Mouse (Mus musculus) cerebellum, adult 2 months (tissue): Measurements from ENCODE around the gene Slc16a10.

Experiments used
- CTCF ChIP-seq: fragments of 200-500 bp; IDR thresholded peaks from 2 replicates; pipeline ENCODE4 v1.5.1; 2011; ENCODE audit warnings: low read depth, mild to moderate bottlenecking, control low read depth, low read length, moderate library complexity, borderline replicate concordance; ENCODE audit not compliant: insufficient read depth
- POLR2A ChIP-seq: fragments of 200-500 bp; IDR thresholded peaks from 2 replicates; pipeline ENCODE4 v1.6.1; 2011; ENCODE audit warnings: low read length, control low read depth, borderline replicate concordance; ENCODE audit not compliant: insufficient read depth

GRCm38 (mm10) chr10:40006963-40007362 is 135.1 kb downstream of the Slc16a10 start:
- TF ChIP-seq POLR2A (no peak), CTCF (no peak)
